Mouse (Mus musculus) cortical plate, adult 2 months (tissue): ENCODE measurements around the gene Nemp2.

Source experiments
- CTCF ChIP-seq: fragments of 200-500 bp; IDR thresholded peaks from 2 replicates; pipeline ENCODE4 v1.5.1; 2011; ENCODE audit warnings: mild to moderate bottlenecking, control low read depth, low read length; ENCODE audit not compliant: insufficient read depth; ENCODE audit errors: extremely low read depth
- POLR2A ChIP-seq: fragments of 200-500 bp; IDR thresholded peaks from 2 replicates; pipeline ENCODE4 v1.6.1; 2011; ENCODE audit warnings: mild to moderate bottlenecking, low read length, control low read depth; ENCODE audit not compliant: insufficient read depth; ENCODE audit errors: extremely low read depth

DNA sequence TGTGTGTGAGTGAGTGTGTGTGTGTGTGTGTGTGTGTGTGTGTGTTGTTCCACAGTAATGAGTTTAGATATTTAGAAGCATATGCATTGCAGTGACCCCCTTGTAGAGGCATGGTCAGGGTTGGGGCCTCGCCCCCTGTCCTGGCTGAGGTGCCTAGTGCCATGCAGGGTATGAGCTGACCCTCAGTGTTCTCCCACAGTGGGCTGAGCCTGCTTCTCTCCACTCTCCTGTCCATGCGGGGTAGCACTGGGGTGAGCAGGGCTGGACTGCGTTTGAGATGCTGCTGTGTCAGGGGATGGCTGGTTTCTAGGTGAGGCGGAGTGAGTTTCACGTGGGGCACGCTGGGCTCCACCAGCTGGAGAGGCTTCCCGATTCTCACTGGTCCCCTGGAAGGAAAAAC lies 27.7 kb downstream of the Nemp2 start:
- TF ChIP-seq CTCF (no peak), POLR2A (no peak)
